In the genomic region with DNA sequence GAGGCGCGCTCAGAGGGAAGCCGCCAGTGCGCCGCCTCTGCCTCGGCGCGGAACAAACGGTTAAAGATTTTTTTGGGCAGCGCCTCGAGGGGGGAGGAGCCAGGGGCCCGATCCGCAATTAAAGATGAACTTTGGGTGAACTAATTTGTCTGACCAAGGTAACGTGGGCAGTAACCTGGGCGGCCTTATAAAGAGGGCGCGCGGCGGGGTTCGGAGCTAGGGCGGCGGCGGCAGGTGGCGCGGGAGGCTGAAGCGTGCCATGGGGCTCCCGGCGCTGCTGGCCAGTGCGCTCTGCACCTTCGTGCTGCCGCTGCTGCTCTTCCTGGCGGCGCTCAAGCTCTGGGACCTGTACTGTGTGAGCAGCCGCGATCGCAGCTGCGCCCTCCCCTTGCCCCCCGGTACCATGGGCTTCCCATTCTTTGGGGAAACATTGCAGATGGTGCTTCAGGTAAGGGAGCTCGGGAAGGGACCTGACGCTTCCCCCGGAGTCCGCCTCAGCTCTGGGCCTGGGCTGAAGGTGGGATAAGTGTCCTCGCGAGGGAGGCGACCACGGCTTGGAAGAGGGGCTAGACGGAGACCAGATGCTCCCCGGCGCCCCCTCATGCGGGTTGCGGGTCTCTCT, we compare ENCODE assay signal across 7 mouse cellular contexts. TPM values are rescaled to one million over a fixed set of nuclear protein-coding genes. Genes with fewer than 3 reads are reported as not detected.
DNase-seq lines count a peak whose midpoint lies in the region; ATAC-seq lines count a peak whose summit lies in the region.

A gene (plus strand): TSS at position 148 of the 622 bp plus-strand sequence.

- ATAC-seq in hindbrain, embryonic 16.5 days = 0 out of 2 replicates have a peak, but pooled peaks have one; percentile 13
- 0 out of 2 replicates have a peak, but pooled peaks have one; percentile 44 for ATAC-seq in midbrain, embryonic 12.5 days (ENCODE audit: low FRiP score, low read depth)
- no peak for ATAC-seq in activated CD4-positive, CD25-positive, alpha-beta regulatory T cell, adult 4 months

- peak within 1 kb of the TSS; percentile 11 for H3K9ac ChIP-seq in hindbrain, embryonic 16.5 days (ENCODE audit: low read depth, low read length)
- H3K9ac ChIP-seq in midbrain, embryonic 12.5 days (replicated peaks) = no peak within 1 kb of the TSS

- intact Hi-C loops in left cerebral cortex, postnatal 4 days (cut with DNase I) = no loop called here

- DNase-seq in ES-CJ7 (ENCODE audit: low read depth, low spot score) (peak; percentile 35), ZHBTc4 (ENCODE audit: low read depth, low spot score) (peak; percentile 67)
- no peak for DNase-seq in left cerebral cortex, postnatal 4 days
- no peak for DNase-seq in left cerebral cortex, adult 8-10 months (ENCODE audit: low spot score in 2 of 2)

- H3K4me3 ChIP-seq in hindbrain, embryonic 16.5 days (ENCODE audit: low read length) = peak within 1 kb of the TSS; percentile 39
- peak within 1 kb of the TSS; percentile 31 for H3K4me3 ChIP-seq in midbrain, embryonic 12.5 days

- no peaks in the 10 kb centered on the region for H3K36me3 ChIP-seq in hindbrain, embryonic 16.5 days (ENCODE audit: control insufficient read depth, insufficient read depth, low read length)
- H3K36me3 ChIP-seq in midbrain, embryonic 12.5 days = no peaks in the 10 kb centered on the region

- peaks cover 86% of the 10 kb centered on the region for H3K27me3 ChIP-seq in hindbrain, embryonic 16.5 days (replicated peaks; ENCODE audit: control insufficient read depth, insufficient read depth, low read length)
- H3K27me3 ChIP-seq in midbrain, embryonic 12.5 days = peaks cover 98% of the 10 kb centered on the region

- H3K27ac ChIP-seq in hindbrain, embryonic 16.5 days (ENCODE audit: low read depth, low read length) = no peak within 1 kb of the TSS
- H3K27ac ChIP-seq in midbrain, embryonic 12.5 days (replicated peaks) = no peak within 1 kb of the TSS

- peak within 1 kb of the TSS; percentile 62 for H3K4me2 ChIP-seq in hindbrain, embryonic 16.5 days (ENCODE audit: low read length)
- H3K4me2 ChIP-seq in midbrain, embryonic 12.5 days (replicated peaks) = peak within 1 kb of the TSS; percentile 48

- peaks cover 26% of the 10 kb centered on the region for H3K4me1 ChIP-seq in hindbrain, embryonic 16.5 days (ENCODE audit: control insufficient read depth, insufficient read depth, low read depth, low read length)
- peaks cover 26% of the 10 kb centered on the region for H3K4me1 ChIP-seq in midbrain, embryonic 12.5 days

- WGBS in hindbrain, embryonic 16.5 days = under 1% methylated on average over 51 of the region's 51 CpGs
- under 1% methylated on average over 51 of the region's 51 CpGs for WGBS in midbrain, embryonic 12.5 days

- H3K9me3 ChIP-seq in hindbrain, embryonic 16.5 days (ENCODE audit: control insufficient read depth, low read length) = no peaks in the 10 kb centered on the region; the same call in 1 of the 2 replicates
- H3K9me3 ChIP-seq in midbrain, embryonic 12.5 days = no peaks in the 10 kb centered on the region

RNA-seq across cellular contexts. Expression of the gene that starts here (rescaled TPM):
- polyA plus RNA-seq in hindbrain, embryonic 16.5 days (2015; fragmentation: Nextera tagmentation; extraction: Ambion mirVana) = 0.09 and 0.20 TPM in 2 replicates
- polyA plus RNA-seq in midbrain, embryonic 12.5 days (2016; fragmentation: Nextera tagmentation; extraction: Ambion mirVana) = 0.19 and 0.46 TPM in 2 replicates
- total RNA-seq in left cerebral cortex, postnatal 4 days (2021) = under 1 TPM in 1 of 2 experiments, not detected in 1; 0.20 TPM
- total RNA-seq in left cerebral cortex, adult 8-10 months (2022) = under 1 TPM in 3 of 4 experiments, not detected in 1; 0.38 to 0.62 (median 0.41) TPM
- polyA plus RNA-seq in activated CD4-positive, CD25-positive, alpha-beta regulatory T cell, adult 4 months (2017; shearing (Covaris generic)) = not detected

Comparison
In these comparisons a context has a peak if more than half of its experiments do, and no peak if none do; other contexts are left out.
1. Peak in ATAC-seq, H3K4me3 ChIP-seq, H3K9ac ChIP-seq and H3K4me2 ChIP-seq in hindbrain, embryonic 16.5 days; RNA of the gene not detected or under 1 TPM.
2. Peak in ATAC-seq, H3K4me3 ChIP-seq and H3K4me2 ChIP-seq in midbrain, embryonic 12.5 days; RNA of the gene not detected or under 1 TPM.
3. DNase-seq: peak in ES-CJ7 (single experiment) and ZHBTc4 (single experiment); none in left cerebral cortex, postnatal 4 days (single experiment) and left cerebral cortex, adult 8-10 months (0 of 2).